Mouse (Mus musculus): Measurements from ENCODE around the gene Lypd3.
"Not testable (repeated sequence)": the region's sequence is repeated elsewhere in the genome, so short reads cannot be mapped to it uniquely, and the experiment has no call there.

Lypd3 gene

GRCm38 (mm10) chr7:24612308-24612910 lies 23.9 kb upstream of the Lypd3 start:
- no peak for DNase-seq (ENCODE audit: low read depth, low spot score)

DNA sequence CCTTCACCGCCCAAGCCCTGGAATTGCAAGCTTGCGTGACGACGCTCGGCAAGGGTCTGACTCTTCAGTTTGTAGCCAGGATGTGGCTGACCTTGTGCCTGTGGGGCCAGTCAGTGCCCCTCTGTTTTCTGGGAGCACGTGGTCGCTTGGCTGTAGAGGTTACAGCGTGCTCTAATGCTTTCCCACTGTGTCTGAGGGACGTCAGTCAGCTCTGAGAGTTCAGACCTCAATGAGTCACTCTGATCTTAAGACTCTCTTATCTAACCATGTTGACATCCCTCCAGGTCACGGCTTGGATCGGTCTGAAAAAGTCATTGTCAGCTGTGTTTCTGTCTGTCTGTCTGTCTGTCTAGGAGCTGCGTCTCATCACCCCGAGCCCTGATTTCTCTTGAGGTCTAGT lies 21.5 kb upstream of the Lypd3 start:
- DNase-seq (ENCODE audit: low read depth, low spot score): no peak

- peak; percentile 34 for DNase-seq (ENCODE audit: low read depth, low spot score)
Measured at GRCm38 (mm10) chr7:24617763-24618162, 18.6 kb upstream of the Lypd3 start.

DNA sequence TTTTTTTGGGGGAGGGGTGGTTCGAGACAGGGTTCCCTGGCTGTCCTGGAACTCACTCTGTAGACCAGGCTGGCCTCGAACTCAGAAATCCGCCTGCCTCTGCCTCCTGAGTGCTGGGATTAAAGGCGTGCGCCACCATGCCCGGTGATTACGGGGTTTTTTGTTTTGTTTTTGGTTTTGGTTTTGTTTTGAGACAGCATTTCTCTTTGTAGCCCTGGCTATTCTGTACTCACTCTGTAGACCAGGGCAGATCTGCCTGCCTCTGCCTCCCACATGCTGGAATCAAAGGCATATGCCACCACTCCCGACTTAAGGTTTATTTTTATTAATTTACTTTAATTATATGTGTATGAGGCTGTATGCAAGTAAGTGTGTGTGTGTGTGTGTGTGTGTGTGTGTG lies 18.0 kb upstream of the Lypd3 start:
- DNase-seq (ENCODE audit: low read depth, low spot score): not testable (repeated sequence)

DNA sequence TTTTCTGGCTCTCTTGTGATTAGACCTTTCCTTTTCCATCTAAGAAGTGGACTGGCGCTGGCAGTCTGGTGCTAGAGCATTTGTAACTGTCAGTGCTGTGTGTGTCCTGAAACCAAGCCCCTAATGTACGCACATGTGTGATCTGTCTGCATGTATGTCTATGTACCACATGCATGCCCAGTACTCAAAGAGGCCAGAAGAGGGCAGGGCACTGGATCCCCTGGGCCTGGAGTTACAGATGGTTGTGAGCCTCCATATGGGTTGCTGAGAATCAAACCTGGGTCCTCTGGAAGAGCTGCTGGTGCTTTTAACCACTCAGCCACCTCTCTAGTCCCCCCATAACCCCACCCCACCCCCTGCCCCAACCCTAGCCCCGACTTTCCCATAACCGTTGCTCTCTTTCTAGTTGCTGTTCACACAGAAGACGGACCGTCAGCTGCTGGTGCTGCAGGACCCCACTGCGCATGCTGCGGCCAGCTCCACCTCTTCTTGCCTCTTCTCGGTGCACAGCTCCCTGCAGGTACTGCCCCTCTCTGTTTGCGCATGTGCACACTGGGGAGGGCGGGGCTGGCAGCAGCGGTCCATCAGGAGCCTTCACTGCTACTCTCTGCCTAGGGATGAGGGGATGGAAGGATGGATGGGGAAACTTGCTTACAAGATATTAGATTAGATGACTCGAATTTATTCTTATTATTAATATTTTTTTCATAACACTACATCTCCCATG lies 16.5 kb upstream of the Lypd3 start:
- no peak for DNase-seq (ENCODE audit: low read depth, low spot score)

DNA sequence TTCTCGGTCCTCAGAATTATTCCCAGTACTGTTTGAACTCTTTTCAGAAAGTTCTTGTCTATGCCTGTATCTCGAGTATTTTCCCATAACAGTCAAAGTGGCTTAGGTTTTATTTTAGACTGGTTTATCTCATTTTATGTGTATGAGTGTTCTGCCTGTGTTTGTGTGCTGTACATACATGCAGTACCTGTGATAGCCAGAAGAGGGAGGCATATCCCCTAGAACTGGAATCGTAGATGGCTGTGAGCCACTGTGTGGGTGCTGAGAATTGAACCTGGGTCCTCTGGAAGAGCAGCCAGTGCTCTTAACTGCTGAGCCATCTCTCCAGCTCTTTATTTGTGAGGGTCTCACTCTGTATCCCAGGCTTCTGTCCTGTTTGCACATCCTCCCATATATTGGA lies 15.2 kb upstream of the Lypd3 start:
- DNase-seq (ENCODE audit: low read depth, low spot score): peak; percentile 45

GRCm38 (mm10) chr7:24622967-24623366 lies 13.4 kb upstream of the Lypd3 start:
- no peak for DNase-seq (ENCODE audit: low read depth, low spot score)

- peak; percentile 80 for DNase-seq (ENCODE audit: low read depth, low spot score)
Measured at GRCm38 (mm10) chr7:24628685-24629610, 7.4 kb upstream of the Lypd3 start.

- DNase-seq (ENCODE audit: low read depth, low spot score): no peak
Measured at GRCm38 (mm10) chr7:24629672-24630071, 6.7 kb upstream of the Lypd3 start.

- DNase-seq (ENCODE audit: low read depth, low spot score): no peak
Measured at GRCm38 (mm10) chr7:24630116-24630880, 6.1 kb upstream of the Lypd3 start.

- DNase-seq (ENCODE audit: low read depth, low spot score): no peak
Measured at GRCm38 (mm10) chr7:24637046-24637445, 696 bp downstream of the Lypd3 start.

DNA sequence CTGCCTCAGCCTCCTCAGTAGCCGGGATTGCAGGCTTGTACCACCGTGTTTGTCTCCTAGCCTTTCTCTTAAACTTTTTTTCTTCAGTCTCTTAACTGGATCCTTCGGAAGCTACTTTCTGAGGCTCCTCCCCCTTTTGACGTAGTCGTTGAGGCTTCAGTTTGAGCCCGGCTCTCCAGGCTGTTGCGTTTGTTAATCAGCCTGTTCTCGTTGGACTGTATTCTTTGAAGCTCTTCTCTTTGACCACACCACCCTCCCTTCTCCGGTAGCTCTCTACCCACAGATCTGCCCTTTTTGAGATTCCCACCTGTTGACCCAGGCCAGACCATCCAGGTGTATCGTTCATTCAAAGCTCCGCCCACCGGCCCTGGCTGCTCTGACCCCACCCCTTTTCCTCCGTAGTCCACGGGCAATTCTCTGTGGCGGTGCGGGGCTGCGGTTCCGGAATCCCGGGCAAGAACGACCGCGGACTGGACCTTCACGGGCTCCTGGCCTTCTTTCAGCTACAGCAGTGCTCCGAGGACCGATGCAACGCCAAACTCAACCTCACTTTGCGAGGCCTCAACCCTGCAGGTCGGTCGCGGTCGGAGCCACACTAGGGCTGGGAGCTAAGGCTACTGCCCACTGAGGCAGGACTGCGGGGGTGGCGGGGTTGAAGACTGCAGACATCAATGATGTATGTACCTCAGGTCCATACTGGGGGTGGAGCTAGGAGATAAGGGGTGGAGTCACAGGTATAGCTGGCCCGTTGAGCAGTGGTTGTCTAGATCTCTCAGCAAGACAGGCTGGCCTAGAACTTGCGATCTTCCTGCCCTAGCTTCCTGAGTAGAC lies 1.9 kb downstream of the Lypd3 start:
- DNase-seq (ENCODE audit: low read depth, low spot score): peak; percentile 71

DNA sequence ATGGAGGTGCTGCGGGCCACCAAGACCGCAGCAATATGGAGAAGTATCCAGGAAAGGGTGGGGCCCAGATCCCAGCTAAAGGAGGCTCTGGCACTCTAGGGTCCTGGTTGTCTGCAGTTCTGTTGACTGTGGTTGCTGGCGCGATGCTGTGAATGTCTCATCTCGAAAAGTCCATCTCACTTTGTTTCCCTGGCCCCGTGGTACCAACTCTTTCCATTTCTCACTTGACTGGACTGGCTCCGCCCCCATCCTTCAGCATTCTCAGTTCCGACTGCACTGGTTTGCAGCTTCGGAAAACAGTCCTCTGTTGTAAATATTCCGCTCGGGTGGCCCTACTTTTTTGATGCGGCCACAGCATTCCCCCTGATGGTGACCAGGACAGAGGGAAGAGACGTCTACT lies 4.1 kb downstream of the Lypd3 start:
- DNase-seq (ENCODE audit: low read depth, low spot score): no peak

- peak; percentile 85 for DNase-seq (ENCODE audit: low read depth, low spot score)
Measured at GRCm38 (mm10) chr7:24642491-24642890, 6.1 kb downstream of the Lypd3 start.

DNA sequence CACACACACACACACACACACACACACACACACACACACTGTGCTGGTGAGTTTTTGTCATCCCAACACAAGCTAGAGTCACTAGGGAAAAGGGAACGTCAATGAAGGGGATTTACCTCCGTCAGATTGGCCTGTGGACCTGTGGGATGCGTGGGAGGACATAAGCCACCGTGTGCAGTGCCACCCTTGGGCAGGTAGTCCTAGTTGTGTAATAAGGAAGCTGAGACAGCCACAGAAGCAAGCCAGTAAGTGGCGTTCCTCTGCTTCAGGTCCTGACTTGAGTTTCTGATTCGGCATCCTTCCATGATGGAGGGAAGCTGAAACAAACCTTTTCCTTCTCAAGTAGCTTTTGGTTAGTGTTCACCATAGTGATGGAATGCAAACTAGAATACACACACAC lies 8.1 kb downstream of the Lypd3 start:
- DNase-seq (ENCODE audit: low read depth, low spot score): peak; percentile 43

GRCm38 (mm10) chr7:24644996-24645395 lies 8.6 kb downstream of the Lypd3 start:
- DNase-seq (ENCODE audit: low read depth, low spot score): peak; percentile 76

- DNase-seq (ENCODE audit: low read depth, low spot score): peak; percentile 45
Measured at GRCm38 (mm10) chr7:24646486-24646885, 10.1 kb downstream of the Lypd3 start.

DNA sequence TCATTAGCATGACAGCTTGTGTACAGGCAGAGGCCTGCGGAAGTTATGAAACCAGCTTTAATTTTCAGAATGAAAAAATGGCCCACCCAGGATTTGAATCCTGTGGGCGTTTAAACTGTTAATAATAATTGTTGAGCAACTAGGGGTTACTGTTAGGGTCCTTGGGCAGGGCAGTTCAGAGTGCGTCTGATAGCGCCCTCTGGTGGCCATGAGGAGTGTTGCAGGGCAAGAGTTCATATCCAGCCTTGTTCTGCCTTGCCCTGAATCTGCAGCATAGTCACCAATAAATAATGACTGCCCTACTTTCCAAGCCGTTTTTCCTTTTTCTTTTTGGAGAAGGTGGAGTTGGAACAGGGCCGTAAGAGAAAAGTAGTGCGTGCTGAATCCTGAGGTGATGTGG lies 17.3 kb downstream of the Lypd3 start:
- DNase-seq (ENCODE audit: low read depth, low spot score): peak; percentile 86

DNA sequence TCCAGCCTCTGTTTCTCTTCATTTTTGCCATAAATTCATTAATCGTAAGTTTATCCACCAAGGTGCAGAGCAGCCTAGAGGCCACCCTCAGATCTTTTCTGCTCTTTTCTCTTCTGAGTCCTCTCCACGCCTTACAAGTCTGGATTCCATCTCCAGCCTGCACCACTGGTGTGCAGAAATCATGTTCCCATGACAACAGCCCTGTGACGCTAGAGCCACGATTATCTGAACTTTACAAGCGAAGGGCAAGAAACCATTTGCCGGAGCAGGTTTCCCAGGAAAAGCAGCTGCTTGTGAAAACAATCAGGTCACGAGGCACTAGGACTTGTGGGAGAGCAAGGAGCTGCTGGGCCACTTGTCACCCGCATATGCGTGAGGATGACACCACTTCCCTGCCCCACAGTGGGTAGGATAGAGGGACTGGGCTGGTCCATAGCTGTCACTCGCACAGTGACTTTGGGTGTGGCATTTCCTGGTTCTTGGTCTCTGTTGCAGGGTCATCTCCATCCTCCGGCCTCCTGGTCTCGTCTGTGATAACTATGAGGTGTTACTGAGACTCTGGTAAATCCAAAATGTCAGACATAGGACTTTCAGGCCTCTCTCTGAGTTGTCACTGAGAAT lies 23.5 kb downstream of the Lypd3 start:
- DNase-seq (ENCODE audit: low read depth, low spot score): no peak

All from CD4-positive, CD25-positive, alpha-beta regulatory T cell, adult 2 months (primary cell).